ENCODE assay signal across 8 mouse cellular contexts in the genomic region with DNA sequence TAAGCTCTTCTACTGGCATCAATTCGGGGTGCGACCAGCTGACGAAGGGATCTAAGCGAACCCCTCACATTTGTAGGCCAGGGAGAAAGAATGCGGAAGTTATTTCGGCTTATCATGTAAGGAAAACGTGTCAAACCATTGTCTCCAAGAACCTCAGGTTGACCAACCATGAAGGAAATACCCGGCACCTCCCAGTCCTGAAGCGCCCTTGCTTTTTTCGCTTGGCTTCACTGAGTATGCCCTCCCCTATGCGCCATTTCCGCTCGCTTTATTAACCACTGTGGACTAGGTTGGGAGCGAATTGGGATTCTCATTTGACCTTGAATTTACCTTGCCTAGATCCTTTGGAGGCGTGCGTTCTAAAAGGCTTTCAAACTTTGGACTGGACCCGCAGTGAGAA. TPM values are rescaled to one million over a fixed set of nuclear protein-coding genes. Genes with fewer than 3 reads are reported as not detected.
A peak's percentile ranks its signal among the peaks of the same experiment; 100 is the strongest.
DNase-seq lines count a peak whose midpoint lies in the region; ATAC-seq and TF ChIP-seq lines count a peak whose summit lies in the region.

No protein-coding gene starts in this region.

- no peak for TF ChIP-seq CTCF in cortical plate, adult 2 months (IDR thresholded peaks at IDR 0.05; ENCODE audit: extremely low read depth, insufficient read depth, low read length)

- no peaks in the 10 kb centered on the region for H3K27me3 ChIP-seq in heart, embryonic 15.5 days

- H3K4me1 ChIP-seq in cortical plate, adult 2 months (ENCODE audit: control insufficient read depth, insufficient read depth, low read length) = no peaks in the 10 kb centered on the region
- no peaks in the 10 kb centered on the region for H3K4me1 ChIP-seq in heart, embryonic 15.5 days (replicated peaks)

- 11% methylated on average over 17 of the region's 17 CpGs for WGBS in heart, embryonic 15.5 days

- peak overlapping the region; percentile 59 for H3K4me2 ChIP-seq in heart, embryonic 15.5 days

- DNase-seq in cerebellum, postnatal 10 days = peak; percentile 66 to 70
- no peak for DNase-seq in cerebellum, adult 9-11 months
- DNase-seq in CD4-positive, CD25-positive, alpha-beta regulatory T cell, adult 2 months (ENCODE audit: low read depth, low spot score) = peak; percentile 54
- DNase-seq in kidney, postnatal 14 days = peak; percentile 74
- DNase-seq in MN1 (ENCODE audit: low spot score) = no peak

- TF ChIP-seq POLR2A in cortical plate, adult 2 months (IDR thresholded peaks at IDR 0.05; ENCODE audit: extremely low read depth, insufficient read depth, low read length) = no peak

- peak; percentile 40; the same call in 1 of the 2 replicates for ATAC-seq in heart, embryonic 15.5 days (replicated peaks; ENCODE audit: insufficient number of reproducible peaks, insufficient read depth, low FRiP score, low read depth)
- ATAC-seq in megakaryocyte progenitor cell, adult 5-6 weeks (replicated peaks; ENCODE audit: poor library complexity) = peak; percentile 30

- peak overlapping the region; percentile 94 for H3K27ac ChIP-seq in cortical plate, adult 2 months (ENCODE audit: insufficient read depth, low read length)
- H3K27ac ChIP-seq in heart, embryonic 15.5 days = peak overlapping the region; percentile 97

- peak overlapping the region; percentile 68 for H3K9ac ChIP-seq in heart, embryonic 15.5 days

- H3K36me3 ChIP-seq in heart, embryonic 15.5 days = no peaks in the 10 kb centered on the region

- peak overlapping the region; percentile 100 for H3K4me3 ChIP-seq in cortical plate, adult 2 months (ENCODE audit: insufficient read depth, low read length)
- peak overlapping the region; percentile 61 for H3K4me3 ChIP-seq in heart, embryonic 15.5 days

- H3K9me3 ChIP-seq in heart, embryonic 15.5 days (replicated peaks) = no peaks in the 10 kb centered on the region

RNA-seq across cellular contexts. Expression of gene Gk, which starts 0.5 kb away (rescaled TPM):
- 12.7 and 12.9 TPM in 2 replicates for polyA plus RNA-seq in cortical plate, adult 2 months (2012; rRNA removed)
- polyA plus RNA-seq in heart, embryonic 15.5 days (2015; fragmentation: Nextera tagmentation; extraction: Ambion mirVana) = 22.3 and 22.6 TPM in 2 replicates
- 15.1 and 16.7 TPM in 2 replicates for total RNA-seq in megakaryocyte progenitor cell, adult 5-6 weeks (2015)
- total RNA-seq in megakaryocyte progenitor cell, adult 5-6 weeks (2017) = 16.2 and 17.2 TPM in 2 replicates

Comparison
In these comparisons a context has a peak if more than half of its experiments do, and no peak if none do; other contexts are left out.
1. DNase-seq: peak in cerebellum, postnatal 10 days (2 of 2), CD4-positive, CD25-positive, alpha-beta regulatory T cell, adult 2 months (single experiment) and kidney, postnatal 14 days (single experiment); none in cerebellum, adult 9-11 months (single experiment) and MN1 (single experiment).